Mouse (Mus musculus) heart, embryonic 12.5 days (tissue): ENCODE data around the gene Gm34653. TPM values are rescaled to one million over a fixed set of nuclear protein-coding genes. Genes with fewer than 3 reads are reported as not detected.

Source experiments
- ATAC-seq: fragments of 200-750 bp; cut with Nextera tagmentation; 2 replicates; pipeline ENCODE4 v1.8.0; 2017; ENCODE audit warnings: moderate TSS enrichment, moderate library complexity; ENCODE audit not compliant: insufficient number of reproducible peaks, low FRiP score
- H3K27ac ChIP-seq: fragments of 300-500 bp; sonication (generic); 2 replicates; pipeline ENCODE4 v1.5.1; 2016; ENCODE audit warnings: mild to moderate bottlenecking, moderate library complexity; ENCODE audit not compliant: poor library complexity, severe bottlenecking
- H3K27me3 ChIP-seq: fragments of 300-500 bp; sonication (generic); replicated peaks from 2 replicates; pipeline ENCODE4 v1.6.1; 2016; ENCODE audit warnings: mild to moderate bottlenecking, moderate library complexity
- H3K36me3 ChIP-seq: fragments of 300-500 bp; sonication (generic); 2 replicates; pipeline ENCODE4 v1.6.1; 2016; ENCODE audit warnings: mild to moderate bottlenecking, moderate library complexity
- H3K4me1 ChIP-seq: fragments of 300-500 bp; sonication (generic); replicated peaks from 2 replicates; pipeline ENCODE4 v1.6.1; 2016; ENCODE audit warnings: mild to moderate bottlenecking
- H3K4me2 ChIP-seq: fragments of 300-500 bp; sonication (generic); 2 replicates; pipeline ENCODE4 v1.6.1; 2016; ENCODE audit warnings: mild to moderate bottlenecking, moderate library complexity
- H3K4me3 ChIP-seq: fragments of 300-500 bp; sonication (generic); 2 replicates; pipeline ENCODE4 v1.5.1; 2016; ENCODE audit warnings: mild to moderate bottlenecking
- H3K9ac ChIP-seq: fragments of 300-500 bp; sonication (generic); 2 replicates; pipeline ENCODE4 v1.6.1; 2016; ENCODE audit warnings: mild to moderate bottlenecking, moderate library complexity
- H3K9me3 ChIP-seq: fragments of 300-500 bp; sonication (generic); replicated peaks from 2 replicates; pipeline ENCODE4 v1.6.1; 2016; ENCODE audit warnings: mild to moderate bottlenecking, moderate library complexity
- WGBS: fragments of 180-500 bp; shearing (Covaris S2); methylation state at CpG from one replicate; pipeline ENCODE4 v1.1.7; 2016; 5-methylcytosine and 5-hydroxymethylcytosine counted together
- polyA plus RNA-seq: library from polyadenylated mRNA; unstranded; fragments of >200 nt; fragmentation: Nextera tagmentation; extraction: Ambion mirVana; gene quantifications from 2 replicates; pipeline ENCODE4 v1.2.1, GENCODE M21; 2016

Gm34653 gene
- polyA plus RNA-seq, 1 experiment from 2014 or later, result not detected

- ATAC-seq, result no peak
- Histone ChIP-seq H3K9ac (no peak overlapping the region), H3K4me1 (no peaks in the 10 kb centered on the region), H3K36me3 (peaks cover 37% of the 10 kb centered on the region), H3K4me2 (no peak overlapping the region), H3K4me3 (no peak overlapping the region), H3K9me3 (no peaks in the 10 kb centered on the region), H3K27ac (no peak overlapping the region), H3K27me3 (no peaks in the 10 kb centered on the region)
- 85% methylated on average over 1 of the region's 1 CpGs for WGBS
Observed at GRCm38 (mm10) chr2:34847702-34848101, 14.9 kb downstream of the Gm34653 start.

- Histone ChIP-seq H3K9me3 (no peaks in the 10 kb centered on the region), H3K9ac (no peak overlapping the region), H3K27ac (no peak overlapping the region), H3K36me3 (peaks cover 97% of the 10 kb centered on the region), H3K4me1 (no peaks in the 10 kb centered on the region), H3K27me3 (no peaks in the 10 kb centered on the region), H3K4me2 (no peak overlapping the region), H3K4me3 (no peak overlapping the region)
- 90% methylated on average over 4 of the region's 4 CpGs for WGBS
- ATAC-seq, result no peak
Observed at GRCm38 (mm10) chr2:34855265-34855664, 22.5 kb downstream of the Gm34653 start.

DNA sequence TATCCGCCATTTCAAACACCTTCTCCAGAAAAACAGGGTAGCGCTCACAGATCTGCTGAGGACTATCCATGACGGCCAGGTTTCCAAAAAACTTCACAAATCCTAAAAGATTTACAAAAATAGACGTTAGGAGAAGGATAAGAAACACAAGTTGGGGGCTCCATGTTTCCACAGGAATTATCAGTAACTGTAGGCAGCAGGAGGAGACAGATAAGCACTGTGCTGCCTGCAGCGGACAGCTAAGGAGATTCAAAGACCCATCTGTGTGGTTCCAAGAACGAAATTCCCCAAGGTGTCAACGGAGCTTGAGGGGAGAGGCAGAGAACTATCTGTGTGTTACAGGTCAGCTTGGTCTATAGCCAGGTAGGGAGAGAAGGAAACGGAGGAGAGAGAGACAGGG lies 24.9 kb downstream of the Gm34653 start:
- Histone ChIP-seq H3K4me1 (no peaks in the 10 kb centered on the region), H3K9ac (no peak overlapping the region), H3K4me2 (no peak overlapping the region), H3K36me3 (peaks cover 90% of the 10 kb centered on the region), H3K27me3 (no peaks in the 10 kb centered on the region), H3K27ac (no peak overlapping the region), H3K4me3 (no peak overlapping the region), H3K9me3 (no peaks in the 10 kb centered on the region)
- 75% methylated on average over 8 of the region's 8 CpGs for WGBS
- ATAC-seq, result no peak

DNA sequence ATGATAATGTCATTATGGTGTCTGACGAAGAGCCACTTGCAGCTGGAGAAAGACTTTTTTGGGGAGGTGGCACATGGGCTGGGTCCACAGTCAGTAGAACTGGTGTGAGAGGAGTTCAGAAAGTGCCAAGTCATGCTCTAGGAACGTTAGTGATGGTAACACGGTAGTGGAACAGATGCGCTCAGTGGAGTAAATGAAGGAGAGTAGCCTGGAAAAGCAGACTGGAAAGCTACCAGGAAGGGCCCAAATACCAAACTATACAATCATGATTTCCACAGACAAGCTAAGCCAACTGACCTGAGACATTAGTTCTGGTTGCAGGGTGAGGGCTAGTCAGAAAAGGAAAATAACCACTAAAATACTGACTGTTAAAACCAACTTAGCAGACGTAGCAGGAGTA lies 36.9 kb downstream of the Gm34653 start:
- WGBS, result 33% methylated on average over 5 of the region's 5 CpGs
- Histone ChIP-seq H3K9ac (peak overlapping the region; percentile 71), H3K4me2 (peak overlapping the region; percentile 64), H3K9me3 (no peaks in the 10 kb centered on the region), H3K4me3 (peak overlapping the region; percentile 40), H3K27ac (no peak overlapping the region), H3K36me3 (peaks cover 18% of the 10 kb centered on the region), H3K27me3 (peaks cover 15% of the 10 kb centered on the region), H3K4me1 (peaks cover 27% of the 10 kb centered on the region)
- peak; percentile 62; the same call in 1 of the 2 replicates for ATAC-seq

GRCm38 (mm10) chr2:34870520-34871474 lies 38.0 kb downstream of the Gm34653 start:
- peaks cover 28% of the 10 kb centered on the region for H3K4me1 ChIP-seq
- H3K4me2 ChIP-seq, result peak overlapping the region; percentile 75
- H3K9me3 ChIP-seq, result no peaks in the 10 kb centered on the region
- peak; percentile 97 for ATAC-seq
- peaks cover 7% of the 10 kb centered on the region; the same call in 1 of the 2 replicates for H3K36me3 ChIP-seq
- H3K9ac ChIP-seq, result peak overlapping the region; percentile 93
- peak overlapping the region; percentile 96 for H3K27ac ChIP-seq
- peaks cover 17% of the 10 kb centered on the region for H3K27me3 ChIP-seq
- under 1% methylated on average over 67 of the region's 67 CpGs for WGBS
- peak overlapping the region; percentile 96 for H3K4me3 ChIP-seq

DNA sequence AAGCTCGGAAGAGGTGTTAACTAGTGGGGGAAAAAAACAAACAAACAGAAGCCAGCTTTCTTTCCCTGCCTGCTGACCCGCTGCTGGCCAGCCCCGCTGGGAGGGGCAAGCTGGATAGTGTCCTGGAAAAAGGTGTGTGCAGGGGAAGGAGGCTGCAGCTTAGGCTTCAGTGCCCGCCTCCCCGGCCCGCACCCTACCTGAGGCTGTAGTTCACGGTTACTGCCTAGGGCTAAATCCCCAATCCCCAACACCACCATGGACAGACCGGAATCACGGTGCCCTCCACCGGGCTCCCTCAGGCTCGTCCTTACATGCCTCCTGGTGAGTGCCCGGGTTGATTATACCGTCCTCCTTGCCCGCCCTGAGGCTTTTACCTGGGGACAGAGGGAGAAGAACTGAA lies 41.5 kb downstream of the Gm34653 start, which contains the start of gene Cutal:
TSS of gene Cutal (plus strand) at position 126 of the 400 bp plus-strand sequence.
- WGBS, result 3% methylated on average over 14 of the region's 14 CpGs
- H3K9me3 ChIP-seq, result no peaks in the 10 kb centered on the region
- H3K9ac ChIP-seq, result peak within 1 kb of the TSS; percentile 67
- H3K4me2 ChIP-seq, result peak within 1 kb of the TSS; percentile 74
- peaks cover 18% of the 10 kb centered on the region for H3K4me1 ChIP-seq
- peaks cover 32% of the 10 kb centered on the region for H3K27me3 ChIP-seq
- H3K36me3 ChIP-seq, result no peaks in the 10 kb centered on the region
- H3K27ac ChIP-seq, result no peak within 1 kb of the TSS
- ATAC-seq, result no peak
- peak within 1 kb of the TSS; percentile 41 for H3K4me3 ChIP-seq

DNA sequence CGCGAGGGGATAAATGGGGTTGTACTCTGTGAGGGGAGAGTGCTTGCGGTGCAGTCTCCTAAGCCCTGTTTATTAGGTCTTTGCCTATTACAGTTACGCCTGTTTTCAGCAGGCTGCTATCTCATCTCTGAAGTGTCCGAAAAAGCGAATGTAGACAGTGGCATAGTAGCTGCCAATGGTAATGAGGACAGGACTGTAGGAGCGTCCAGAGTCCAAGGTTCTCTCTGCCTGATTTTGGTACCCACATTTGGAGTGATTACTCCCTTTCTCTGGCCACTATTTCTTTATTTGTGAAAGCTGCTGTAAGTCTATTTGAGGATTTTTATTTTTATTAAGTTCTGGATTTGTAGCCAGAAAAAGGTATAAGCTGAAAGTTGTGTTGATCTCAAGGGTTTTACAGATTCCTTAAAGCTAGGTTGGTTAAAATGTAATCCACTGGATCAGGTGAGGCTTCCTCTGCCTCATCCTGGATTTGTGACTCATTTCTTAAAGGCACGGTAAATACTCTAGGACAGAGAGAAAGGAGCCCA lies 42.1 kb downstream of the Gm34653 start, which contains the start of gene Psmd5:
TSS of gene Psmd5 (minus strand) at position 153 of the 530 bp plus-strand sequence.
- H3K9me3 ChIP-seq, result no peaks in the 10 kb centered on the region
- ATAC-seq, result no peak
- peaks cover 12% of the 10 kb centered on the region for H3K4me1 ChIP-seq
- no peaks in the 10 kb centered on the region for H3K36me3 ChIP-seq
- 11% methylated on average over 8 of the region's 8 CpGs for WGBS
- H3K27me3 ChIP-seq, result peaks cover 32% of the 10 kb centered on the region
- H3K4me3 ChIP-seq, result peak within 1 kb of the TSS; percentile 41
- peak within 1 kb of the TSS; percentile 67 for H3K9ac ChIP-seq
- H3K27ac ChIP-seq, result no peak within 1 kb of the TSS
- H3K4me2 ChIP-seq, result peak within 1 kb of the TSS; percentile 74

DNA sequence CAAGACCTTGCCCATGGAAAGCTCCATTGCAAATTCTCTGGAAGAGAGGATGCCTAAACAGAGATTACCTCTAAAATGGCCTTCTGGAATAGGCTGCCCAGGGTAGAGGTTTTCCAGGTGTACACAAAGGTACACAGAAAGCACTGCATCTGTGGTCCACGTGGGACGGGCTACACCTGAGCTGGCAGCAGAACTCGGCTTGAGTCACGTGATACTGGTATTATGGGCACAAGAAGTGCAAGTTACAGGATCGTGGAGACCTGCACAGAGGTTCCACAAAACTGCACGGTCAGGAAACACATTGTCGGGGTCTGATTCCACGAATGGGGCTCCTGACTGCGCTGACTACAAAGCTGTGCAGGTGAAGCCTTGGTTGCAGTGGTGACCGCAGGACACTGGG lies 47.2 kb downstream of the Gm34653 start:
- H3K27ac ChIP-seq, result no peak overlapping the region
- ATAC-seq, result no peak
- H3K4me1 ChIP-seq, result no peaks in the 10 kb centered on the region
- WGBS, result 83% methylated on average over 10 of the region's 10 CpGs
- no peaks in the 10 kb centered on the region for H3K36me3 ChIP-seq
- H3K9ac ChIP-seq, result no peak overlapping the region
- peaks cover 20% of the 10 kb centered on the region for H3K27me3 ChIP-seq
- H3K4me2 ChIP-seq, result no peak overlapping the region
- H3K4me3 ChIP-seq, result no peak overlapping the region
- H3K9me3 ChIP-seq, result no peaks in the 10 kb centered on the region

- Histone ChIP-seq H3K36me3 (no peaks in the 10 kb centered on the region), H3K9ac (no peak overlapping the region), H3K27ac (no peak overlapping the region), H3K4me2 (no peak overlapping the region), H3K4me1 (no peaks in the 10 kb centered on the region), H3K9me3 (0 out of 2 replicates have a peak, but pooled peaks cover 4% of the 10 kb centered on the region), H3K27me3 (0 out of 2 replicates have a peak, but pooled peaks cover 5% of the 10 kb centered on the region), H3K4me3 (no peak overlapping the region)
- WGBS, result 84% methylated on average over 2 of the region's 2 CpGs
- no peak for ATAC-seq
Observed at GRCm38 (mm10) chr2:34882757-34883156, 50.0 kb downstream of the Gm34653 start.

DNA sequence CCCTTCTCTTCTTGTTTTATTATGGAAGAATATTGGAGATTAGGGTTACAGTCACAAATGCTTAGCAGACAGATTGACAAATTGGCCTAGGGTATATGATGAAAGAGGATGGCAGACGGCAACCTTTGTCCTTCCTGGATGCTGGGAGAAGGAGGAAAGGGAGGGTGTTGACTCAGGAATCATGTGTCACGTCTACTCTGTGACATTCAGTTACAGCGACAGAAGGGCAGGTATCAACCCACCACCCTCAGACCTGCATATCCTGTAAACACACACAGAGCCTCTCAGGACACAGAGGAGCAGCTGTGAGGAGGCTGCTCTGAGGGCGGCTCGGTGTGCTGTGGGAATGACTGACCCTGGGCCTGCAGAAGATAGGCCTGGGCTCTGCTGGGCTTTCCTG lies 50.4 kb downstream of the Gm34653 start:
- Histone ChIP-seq H3K27ac (no peak overlapping the region), H3K9me3 (0 out of 2 replicates have a peak, but pooled peaks cover 4% of the 10 kb centered on the region), H3K4me2 (no peak overlapping the region), H3K9ac (no peak overlapping the region), H3K4me1 (no peaks in the 10 kb centered on the region), H3K27me3 (0 out of 2 replicates have a peak, but pooled peaks cover 5% of the 10 kb centered on the region), H3K4me3 (no peak overlapping the region), H3K36me3 (no peaks in the 10 kb centered on the region)
- ATAC-seq, result no peak
- WGBS, result 46% methylated on average over 5 of the region's 5 CpGs

DNA sequence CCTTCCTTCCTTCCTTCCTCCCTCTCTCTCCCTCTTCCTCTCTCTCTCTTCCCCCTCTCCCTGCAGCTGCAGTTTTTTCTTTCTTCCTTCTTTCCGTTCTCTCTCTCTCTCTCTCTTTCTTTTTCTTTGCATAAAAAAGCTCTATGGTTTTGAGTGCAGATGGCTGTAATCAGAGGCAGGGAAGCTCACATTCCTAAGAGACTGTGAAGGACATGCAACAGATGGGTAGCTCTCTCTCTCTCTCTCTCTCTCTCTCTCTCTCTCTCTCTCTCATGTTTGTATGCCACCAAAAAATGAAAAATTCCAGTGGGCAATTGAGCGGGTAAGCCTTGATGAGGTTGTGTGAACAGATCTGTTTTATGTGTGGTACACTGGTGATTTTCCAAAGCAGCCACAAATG lies 51.4 kb downstream of the Gm34653 start:
- Histone ChIP-seq H3K9me3 (0 out of 2 replicates have a peak, but pooled peaks cover 4% of the 10 kb centered on the region), H3K4me3 (no peak overlapping the region), H3K27ac (no peak overlapping the region), H3K4me1 (no peaks in the 10 kb centered on the region), H3K36me3 (no peaks in the 10 kb centered on the region), H3K9ac (no peak overlapping the region), H3K4me2 (no peak overlapping the region), H3K27me3 (0 out of 2 replicates have a peak, but pooled peaks cover 5% of the 10 kb centered on the region)
- ATAC-seq, result no peak
- WGBS, result 66% methylated on average over 2 of the region's 2 CpGs
